Mouse (Mus musculus): ENCODE data around the gene Dnal1.
"Not testable (repeated sequence)": the region's sequence is repeated elsewhere in the genome, so short reads cannot be mapped to it uniquely, and the experiment has no call there.

The Dnal1 gene

GRCm38 (mm10) chr12:84114153-84114994, at the start of gene Dnal1:
Gene Dnal1 (plus strand): TSS chr12:84114366.
- DNase-seq (ENCODE audit: low read depth, low spot score) = peak; percentile 71

- no peak for DNase-seq (ENCODE audit: low read depth, low spot score)
Measured at GRCm38 (mm10) chr12:84064621-84065020, 49.5 kb upstream of the Dnal1 start.

GRCm38 (mm10) chr12:84067752-84068151, 46.4 kb upstream of the Dnal1 start:
- no peak for DNase-seq (ENCODE audit: low read depth, low spot score)

GRCm38 (mm10) chr12:84068296-84068695, 45.9 kb upstream of the Dnal1 start:
- no peak for DNase-seq (ENCODE audit: low read depth, low spot score)

- DNase-seq (ENCODE audit: low read depth, low spot score) = no peak
Measured at GRCm38 (mm10) chr12:84068986-84069385, 45.2 kb upstream of the Dnal1 start, which contains the start of gene Acot5. Gene Acot5 (plus strand): TSS chr12:84069325.

- not testable (repeated sequence) for DNase-seq (ENCODE audit: low read depth, low spot score)
Measured at GRCm38 (mm10) chr12:84069582-84069981, 44.6 kb upstream of the Dnal1 start.

GRCm38 (mm10) chr12:84071696-84072095, 42.5 kb upstream of the Dnal1 start:
- no peak for DNase-seq (ENCODE audit: low read depth, low spot score)

- no peak for DNase-seq (ENCODE audit: low read depth, low spot score)
Measured at GRCm38 (mm10) chr12:84077371-84077990, 36.7 kb upstream of the Dnal1 start.

GRCm38 (mm10) chr12:84083842-84084241, 30.3 kb upstream of the Dnal1 start:
- DNase-seq (ENCODE audit: low read depth, low spot score) = no peak

GRCm38 (mm10) chr12:84084581-84084980, 29.6 kb upstream of the Dnal1 start:
- no peak for DNase-seq (ENCODE audit: low read depth, low spot score)

GRCm38 (mm10) chr12:84094666-84095065, 19.5 kb upstream of the Dnal1 start:
- not testable (repeated sequence) for DNase-seq (ENCODE audit: low read depth, low spot score)

GRCm38 (mm10) chr12:84099605-84100004, 14.6 kb upstream of the Dnal1 start:
- DNase-seq (ENCODE audit: low read depth, low spot score) = no peak

GRCm38 (mm10) chr12:84100071-84100470, 14.1 kb upstream of the Dnal1 start:
- DNase-seq (ENCODE audit: low read depth, low spot score) = no peak

- not testable (repeated sequence) for DNase-seq (ENCODE audit: low read depth, low spot score)
Measured at GRCm38 (mm10) chr12:84100604-84101492, 13.3 kb upstream of the Dnal1 start, which contains the start of gene Acot6. Gene Acot6 (plus strand): TSS chr12:84100654.

- no peak for DNase-seq (ENCODE audit: low read depth, low spot score)
Measured at GRCm38 (mm10) chr12:84101493-84101845, 12.7 kb upstream of the Dnal1 start.

- DNase-seq (ENCODE audit: low read depth, low spot score) = no peak
Measured at GRCm38 (mm10) chr12:84107012-84107411, 7.2 kb upstream of the Dnal1 start.

GRCm38 (mm10) chr12:84107692-84108091, 6.5 kb upstream of the Dnal1 start:
- DNase-seq (ENCODE audit: low read depth, low spot score) = no peak

- DNase-seq (ENCODE audit: low read depth, low spot score) = no peak
Measured at GRCm38 (mm10) chr12:84109924-84110323, 4.2 kb upstream of the Dnal1 start.

- no peak for DNase-seq (ENCODE audit: low read depth, low spot score)
Measured at GRCm38 (mm10) chr12:84110814-84111213, 3.4 kb upstream of the Dnal1 start.

- no peak for DNase-seq (ENCODE audit: low read depth, low spot score)
Measured at GRCm38 (mm10) chr12:84113676-84114075, 490 bp upstream of the Dnal1 start.

- DNase-seq (ENCODE audit: low read depth, low spot score) = no peak
Measured at GRCm38 (mm10) chr12:84119584-84119983, 5.4 kb downstream of the Dnal1 start.

GRCm38 (mm10) chr12:84125892-84126291, 11.7 kb downstream of the Dnal1 start:
- no peak for DNase-seq (ENCODE audit: low read depth, low spot score)

Data from brain, embryonic 18.5 days (tissue).